Mouse (Mus musculus): ENCODE data around the gene Sdhc. TPM values are rescaled to one million over a fixed set of nuclear protein-coding genes. Genes with fewer than 3 reads are reported as not detected.

The Sdhc gene
- polyA plus RNA-seq, 1 experiment from 2014 or later, result 140 TPM

DNA sequence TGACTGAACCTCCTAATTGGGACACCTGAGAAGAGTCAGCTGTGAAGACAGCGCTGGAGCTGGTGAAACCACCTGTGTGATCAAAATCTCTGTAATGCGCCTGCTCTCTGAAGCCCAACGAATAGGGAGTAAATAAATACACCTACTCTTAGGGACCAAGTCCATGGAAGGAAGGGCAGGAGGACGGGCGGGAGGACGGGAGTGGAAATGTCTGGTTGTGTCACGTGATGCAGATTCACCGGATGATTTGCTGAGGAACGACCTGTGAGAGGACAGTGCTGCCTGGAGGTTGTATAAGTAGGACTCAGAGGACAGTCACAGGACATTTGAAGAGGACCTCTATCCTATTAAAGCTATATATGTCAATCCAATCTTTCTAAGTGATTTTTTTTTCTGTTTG lies 40.8 kb downstream of the Sdhc start:
- Histone ChIP-seq H3K36me3 (no peaks in the 10 kb centered on the region), H3K4me3 (no peak overlapping the region), H3K27ac (no peak overlapping the region), H3K9me3 (replicated peaks) (no peaks in the 10 kb centered on the region), H3K27me3 (replicated peaks) (no peaks in the 10 kb centered on the region), H3K4me1 (peaks cover 44% of the 10 kb centered on the region), H3K9ac (no peak overlapping the region), H3K4me2 (peak overlapping the region; percentile 27; the same call in 1 of the 2 replicates)
- no peak for ATAC-seq
- 39% methylated on average over 9 of the region's 9 CpGs for WGBS (ENCODE audit: insufficient replicate concordance)

DNA sequence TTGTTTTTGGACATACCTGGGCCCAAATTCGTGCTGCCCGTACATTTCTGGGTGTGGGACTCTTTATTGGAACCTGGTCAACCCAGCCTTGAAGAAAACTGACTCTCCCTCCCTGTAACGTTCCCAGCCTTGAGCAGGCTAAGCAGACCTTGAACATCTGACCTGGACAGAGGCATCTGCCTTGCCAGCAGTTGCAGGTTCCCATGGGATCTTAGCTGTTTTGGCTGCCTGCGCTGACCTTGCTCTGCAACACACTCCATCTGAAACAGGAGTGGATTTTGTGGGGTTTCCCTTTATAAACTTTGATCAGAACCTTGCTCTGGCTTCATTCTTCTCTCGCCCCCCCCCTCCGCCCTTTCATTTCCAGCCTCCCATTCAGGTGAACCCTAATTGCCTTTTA lies 45.2 kb downstream of the Sdhc start:
- Histone ChIP-seq H3K4me1 (peaks cover 36% of the 10 kb centered on the region), H3K9me3 (replicated peaks) (no peaks in the 10 kb centered on the region), H3K9ac (no peak overlapping the region), H3K4me3 (no peak overlapping the region), H3K27me3 (replicated peaks) (no peaks in the 10 kb centered on the region), H3K27ac (no peak overlapping the region), H3K36me3 (no peaks in the 10 kb centered on the region), H3K4me2 (no peak overlapping the region)
- WGBS (ENCODE audit: insufficient replicate concordance), result 73% methylated on average over 6 of the region's 6 CpGs
- no peak for ATAC-seq

DNA sequence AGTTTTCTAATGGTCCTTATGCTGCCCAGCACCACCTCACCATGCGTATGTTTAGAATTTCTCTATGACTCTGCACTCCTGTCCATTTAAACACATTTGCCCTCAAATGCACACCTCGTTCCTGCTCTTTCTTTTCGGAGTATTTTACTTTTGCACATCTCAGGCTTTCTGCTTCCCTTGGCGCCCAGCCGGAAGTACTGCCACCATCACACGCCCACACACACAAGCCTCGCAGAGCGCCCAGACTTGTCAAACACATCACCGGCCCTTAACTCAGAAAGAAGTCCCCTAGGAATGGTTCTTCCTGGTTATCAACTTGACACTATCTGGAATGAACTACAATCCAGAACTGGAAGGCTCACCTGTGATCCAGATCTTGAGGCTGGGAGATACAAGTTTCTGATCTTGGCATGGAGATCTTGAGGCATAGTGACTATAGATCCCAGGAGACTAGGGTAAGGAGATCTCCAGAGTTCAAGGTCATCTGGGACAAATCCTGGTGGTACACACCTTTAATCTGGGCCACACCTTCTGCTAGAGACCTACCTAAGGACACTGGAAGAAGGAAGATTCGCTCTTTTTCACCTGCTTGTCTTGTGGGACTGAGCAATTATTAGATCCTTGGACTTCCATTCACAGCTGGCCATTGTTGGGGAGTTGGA lies 47.1 kb downstream of the Sdhc start:
- H3K9me3 ChIP-seq (replicated peaks), result no peaks in the 10 kb centered on the region
- H3K4me2 ChIP-seq, result peak overlapping the region; percentile 91
- H3K4me3 ChIP-seq, result peak overlapping the region; percentile 75
- H3K36me3 ChIP-seq, result no peaks in the 10 kb centered on the region
- H3K9ac ChIP-seq, result peak overlapping the region; percentile 60; the same call in 1 of the 2 replicates
- no peaks in the 10 kb centered on the region for H3K27me3 ChIP-seq (replicated peaks)
- peak; percentile 19; the same call in 1 of the 2 replicates for ATAC-seq
- peak overlapping the region; percentile 58 for H3K27ac ChIP-seq
- H3K4me1 ChIP-seq, result peaks cover 32% of the 10 kb centered on the region
- WGBS (ENCODE audit: insufficient replicate concordance), result 7% methylated on average over 10 of the region's 10 CpGs

DNA sequence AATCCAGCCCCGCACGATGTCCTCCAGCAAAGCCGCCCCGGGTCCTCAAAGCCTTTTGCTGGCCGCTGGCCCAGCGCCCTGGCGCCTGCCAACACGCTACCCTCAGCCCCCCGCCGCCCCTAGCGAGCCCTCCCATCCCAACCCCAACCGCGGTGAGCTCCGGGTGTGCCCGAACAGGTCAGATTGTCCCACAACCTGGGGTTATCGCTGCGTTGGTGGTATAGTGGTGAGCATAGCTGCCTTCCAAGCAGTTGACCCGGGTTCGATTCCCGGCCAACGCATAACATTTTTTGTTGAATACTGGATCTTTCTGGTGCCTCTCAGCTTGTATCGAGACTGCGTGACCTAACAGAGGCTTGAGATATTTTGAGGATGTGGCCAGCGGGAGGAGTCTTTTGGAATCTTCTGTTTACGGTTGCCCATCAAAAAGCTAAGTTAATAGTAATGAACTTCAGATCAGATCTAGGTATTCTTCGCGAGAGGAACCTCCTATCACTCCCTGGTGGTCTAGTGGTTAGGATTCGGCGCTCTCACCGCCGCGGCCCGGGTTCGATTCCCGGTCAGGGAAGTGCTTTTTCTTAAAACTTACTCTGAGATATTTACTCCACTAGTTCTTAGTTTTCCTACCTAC lies 47.7 kb downstream of the Sdhc start:
- H3K9me3 ChIP-seq (replicated peaks), result no peaks in the 10 kb centered on the region
- peaks cover 38% of the 10 kb centered on the region for H3K4me1 ChIP-seq
- no peaks in the 10 kb centered on the region for H3K27me3 ChIP-seq (replicated peaks)
- H3K4me3 ChIP-seq, result peak overlapping the region; percentile 75
- WGBS (ENCODE audit: insufficient replicate concordance), result 0% methylated on average over 35 of the region's 35 CpGs
- peak overlapping the region; percentile 91 for H3K4me2 ChIP-seq
- peak overlapping the region; percentile 79 for H3K9ac ChIP-seq
- peak; percentile 85 for ATAC-seq
- no peaks in the 10 kb centered on the region for H3K36me3 ChIP-seq
- H3K27ac ChIP-seq, result peak overlapping the region; percentile 85

DNA sequence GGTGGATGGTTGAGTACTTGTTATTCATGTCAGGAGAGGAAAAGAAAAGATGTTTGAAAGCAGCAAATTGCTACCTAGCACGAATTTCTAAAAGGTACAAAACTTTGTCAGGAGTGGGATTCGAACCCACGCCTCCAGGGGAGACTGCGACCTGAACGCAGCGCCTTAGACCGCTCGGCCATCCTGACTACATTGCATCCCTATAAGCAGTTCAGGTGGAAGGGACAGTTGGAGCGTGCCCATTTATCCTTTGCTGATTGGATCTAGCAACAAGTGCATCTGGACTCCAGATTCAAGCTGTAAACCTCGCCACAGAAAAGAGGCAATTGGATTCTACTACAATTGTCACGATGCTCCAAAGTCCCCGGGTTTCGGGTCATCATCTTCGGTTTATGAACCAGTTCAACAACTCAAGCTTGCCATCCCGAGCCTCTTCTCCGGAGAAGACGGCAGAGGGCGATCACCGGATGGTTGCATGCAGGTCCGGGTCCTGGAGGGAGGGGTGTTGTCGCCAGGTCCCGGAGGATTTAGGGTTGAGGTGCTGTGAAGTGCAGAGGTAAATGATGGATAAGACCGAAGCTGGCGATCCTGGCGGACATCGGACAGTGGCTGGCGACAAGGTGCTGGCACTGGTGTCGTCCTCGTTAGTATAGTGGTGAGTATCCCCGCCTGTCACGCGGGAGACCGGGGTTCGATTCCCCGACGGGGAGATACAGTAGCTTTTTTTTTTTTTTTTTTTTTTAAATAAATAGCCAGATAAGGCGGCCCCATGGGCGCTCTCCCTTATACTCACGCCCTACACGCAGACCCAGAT lies 48.5 kb downstream of the Sdhc start:
- peak overlapping the region; percentile 91 for H3K4me2 ChIP-seq
- H3K4me3 ChIP-seq, result peak overlapping the region; percentile 75
- H3K9ac ChIP-seq, result peak overlapping the region; percentile 79
- H3K9me3 ChIP-seq (replicated peaks), result no peaks in the 10 kb centered on the region
- peaks cover 45% of the 10 kb centered on the region for H3K4me1 ChIP-seq
- no peaks in the 10 kb centered on the region for H3K27me3 ChIP-seq (replicated peaks)
- no peaks in the 10 kb centered on the region for H3K36me3 ChIP-seq
- ATAC-seq, result peak; percentile 79
- WGBS (ENCODE audit: insufficient replicate concordance), result under 1% methylated on average over 40 of the region's 40 CpGs
- H3K27ac ChIP-seq, result peak overlapping the region; percentile 85

DNA sequence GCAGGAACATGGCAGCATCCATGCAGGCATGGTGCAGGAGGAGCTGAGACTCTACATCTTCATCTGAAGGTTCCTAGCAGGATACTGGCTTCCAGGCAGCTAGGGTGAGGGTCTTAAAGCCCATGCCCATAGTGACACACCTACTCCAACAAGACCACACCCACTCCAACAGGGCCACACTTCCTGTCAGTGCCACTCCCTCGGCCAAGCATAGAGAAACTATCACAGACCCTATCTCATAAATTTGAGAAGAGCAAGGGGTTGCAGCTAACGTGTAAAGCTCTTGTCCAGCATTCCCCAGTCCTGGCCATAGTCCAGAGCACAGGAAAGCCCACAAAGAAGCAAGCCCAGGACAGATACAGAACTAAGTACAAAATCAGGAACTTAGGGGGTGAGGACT lies 49.4 kb downstream of the Sdhc start:
- WGBS (ENCODE audit: insufficient replicate concordance), result 21% methylated on average over 2 of the region's 2 CpGs
- Histone ChIP-seq H3K9me3 (replicated peaks) (no peaks in the 10 kb centered on the region), H3K4me2 (peak overlapping the region; percentile 91), H3K9ac (no peak overlapping the region; the same call in 1 of the 2 replicates), H3K27me3 (replicated peaks) (no peaks in the 10 kb centered on the region), H3K27ac (no peak overlapping the region), H3K4me1 (peaks cover 54% of the 10 kb centered on the region), H3K36me3 (no peaks in the 10 kb centered on the region), H3K4me3 (0 out of 2 replicates have a peak overlapping the region, but pooled peaks have one; percentile 75)
- no peak for ATAC-seq

DNA sequence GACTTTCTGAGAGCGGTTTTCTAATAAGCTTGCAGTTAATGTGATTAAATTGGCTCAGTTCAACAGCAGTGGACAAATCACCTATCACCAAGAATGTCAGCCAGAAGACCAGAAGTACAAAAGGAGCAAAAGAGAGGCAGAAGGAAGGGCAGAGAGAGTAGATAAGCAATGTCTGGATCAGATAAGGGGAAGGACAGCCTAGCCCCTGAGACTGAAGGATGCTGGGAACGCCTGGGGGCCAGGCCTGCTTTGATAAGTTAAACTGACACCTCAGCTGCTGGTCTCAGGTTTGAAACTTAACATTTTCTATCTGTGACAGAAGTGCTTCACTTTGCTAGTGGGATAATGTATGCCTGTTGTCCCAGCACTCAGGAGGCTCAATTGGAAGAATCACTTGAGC lies 52.8 kb downstream of the Sdhc start:
- peak; percentile 42 for ATAC-seq
- H3K4me2 ChIP-seq, result peak overlapping the region; percentile 36

DNA sequence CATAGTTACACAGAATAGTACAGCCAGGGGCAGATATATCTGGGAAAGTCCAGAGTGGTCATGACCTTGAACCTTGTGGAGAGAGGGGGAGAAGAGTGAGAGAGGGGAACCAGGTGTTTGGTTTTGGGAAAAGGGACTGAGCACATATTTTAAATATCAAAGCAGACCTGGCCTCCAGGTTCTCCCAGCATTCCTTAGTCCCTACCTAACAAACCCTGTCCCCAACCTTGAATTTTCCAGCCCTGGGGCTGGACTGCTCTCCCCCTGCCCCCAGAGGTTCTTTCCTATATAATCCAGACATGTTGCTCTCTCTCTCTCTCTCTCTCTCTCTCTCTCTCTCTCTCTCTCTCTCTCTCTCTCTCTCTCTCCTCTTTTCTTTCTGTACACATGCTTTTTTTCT lies 53.3 kb downstream of the Sdhc start:
- H3K36me3 ChIP-seq, result no peaks in the 10 kb centered on the region
- no peaks in the 10 kb centered on the region for H3K9me3 ChIP-seq (replicated peaks)
- H3K4me1 ChIP-seq, result peaks cover 58% of the 10 kb centered on the region
- peak overlapping the region; percentile 36 for H3K4me2 ChIP-seq
- H3K27ac ChIP-seq, result 0 out of 2 replicates have a peak overlapping the region, but pooled peaks have one; percentile 51
- peak overlapping the region; percentile 31; the same call in 1 of the 2 replicates for H3K9ac ChIP-seq
- H3K27me3 ChIP-seq (replicated peaks), result 0 out of 2 replicates have a peak, but pooled peaks cover 7% of the 10 kb centered on the region
- no peak overlapping the region for H3K4me3 ChIP-seq
- no peak for ATAC-seq

More for the DNA sequence above, 52.8 kb downstream of the Sdhc start:
- 16% methylated on average over 2 of the region's 2 CpGs for WGBS (ENCODE audit: insufficient replicate concordance)
- H3K9ac ChIP-seq, result peak overlapping the region; percentile 31; the same call in 1 of the 2 replicates
- H3K4me3 ChIP-seq, result no peak overlapping the region
- peak overlapping the region; percentile 51; the same call in 1 of the 2 replicates for H3K27ac ChIP-seq
- H3K9me3 ChIP-seq (replicated peaks), result no peaks in the 10 kb centered on the region
- no peaks in the 10 kb centered on the region for H3K36me3 ChIP-seq
- peaks cover 58% of the 10 kb centered on the region for H3K4me1 ChIP-seq
- H3K27me3 ChIP-seq (replicated peaks), result 0 out of 2 replicates have a peak, but pooled peaks cover 2% of the 10 kb centered on the region

DNA sequence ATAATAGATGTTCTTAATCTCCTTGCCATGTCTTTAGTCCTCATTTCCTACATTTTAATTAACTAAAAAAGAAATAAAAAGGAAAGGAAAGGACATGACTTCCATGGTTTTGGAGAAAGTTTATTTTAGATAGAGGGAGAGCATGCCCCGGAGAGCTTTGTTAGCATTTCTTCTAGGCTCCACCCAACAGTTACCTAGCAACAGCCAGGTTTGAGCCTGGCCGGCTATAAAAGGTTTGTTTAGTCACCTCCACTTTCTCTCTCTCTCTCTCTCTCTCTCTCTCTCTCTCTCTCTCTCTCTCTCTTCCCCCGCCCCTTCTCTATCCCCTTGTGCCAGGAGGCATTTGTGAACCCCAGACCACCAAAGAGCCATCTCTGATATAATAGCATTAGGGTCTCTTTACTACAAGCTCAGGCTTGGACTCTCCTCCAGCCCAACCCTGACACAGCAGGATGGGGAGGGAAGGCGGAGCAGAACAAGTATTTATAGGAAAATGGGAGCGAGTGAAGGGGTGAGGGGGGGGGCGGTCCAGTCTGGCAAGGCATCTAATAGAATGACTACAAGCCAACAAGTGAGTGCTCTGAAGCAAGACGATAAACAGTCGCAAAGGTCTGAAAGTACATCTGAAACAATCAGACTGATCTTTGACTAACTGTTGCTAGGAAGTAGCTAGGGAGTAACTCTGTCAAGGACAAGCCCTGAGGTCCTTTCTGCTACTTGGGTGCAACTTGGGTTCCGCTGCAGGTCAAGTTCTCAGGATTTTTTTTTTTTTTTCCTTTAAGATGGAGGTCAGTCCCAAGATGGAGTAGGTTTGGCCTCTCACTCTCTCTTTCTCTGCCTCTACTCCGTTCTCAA lies 54.1 kb downstream of the Sdhc start:
- H3K9me3 ChIP-seq (replicated peaks), result no peaks in the 10 kb centered on the region
- ATAC-seq, result no peak
- no peak overlapping the region for H3K9ac ChIP-seq
- no peaks in the 10 kb centered on the region for H3K36me3 ChIP-seq
- peak overlapping the region; percentile 43 for H3K4me2 ChIP-seq
- H3K27ac ChIP-seq, result 0 out of 2 replicates have a peak overlapping the region, but pooled peaks have one; percentile 20
- H3K27me3 ChIP-seq (replicated peaks), result 0 out of 2 replicates have a peak, but pooled peaks cover 9% of the 10 kb centered on the region
- H3K4me1 ChIP-seq, result peaks cover 55% of the 10 kb centered on the region
- 30% methylated on average over 10 of the region's 10 CpGs for WGBS (ENCODE audit: insufficient replicate concordance)
- H3K4me3 ChIP-seq, result no peak overlapping the region

DNA sequence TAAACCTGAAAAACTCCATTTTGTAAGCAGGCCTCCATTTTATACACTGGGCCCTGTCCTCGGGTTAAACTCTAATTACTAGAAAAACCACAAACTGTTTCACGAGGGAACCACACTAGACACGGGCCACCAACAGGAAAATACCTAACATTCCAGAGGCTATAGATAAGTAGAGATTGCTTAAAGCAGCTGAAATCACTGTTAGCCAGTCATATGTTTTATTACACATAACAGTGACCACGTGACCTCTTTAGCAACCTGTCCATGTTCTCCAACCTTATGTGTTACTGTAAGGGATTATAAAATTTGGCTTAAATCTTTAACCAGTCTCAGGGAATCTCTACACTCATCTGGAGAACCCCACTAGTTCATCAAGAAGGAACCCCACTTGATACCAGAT lies 56.0 kb downstream of the Sdhc start:
- Histone ChIP-seq H3K9ac (no peak overlapping the region), H3K27ac (no peak overlapping the region), H3K27me3 (replicated peaks) (0 out of 2 replicates have a peak, but pooled peaks cover 9% of the 10 kb centered on the region), H3K4me2 (no peak overlapping the region), H3K4me3 (no peak overlapping the region), H3K4me1 (peaks cover 40% of the 10 kb centered on the region), H3K36me3 (no peaks in the 10 kb centered on the region), H3K9me3 (replicated peaks) (no peaks in the 10 kb centered on the region)
- no peak for ATAC-seq
- WGBS (ENCODE audit: insufficient replicate concordance), result 30% methylated on average over 4 of the region's 4 CpGs

DNA sequence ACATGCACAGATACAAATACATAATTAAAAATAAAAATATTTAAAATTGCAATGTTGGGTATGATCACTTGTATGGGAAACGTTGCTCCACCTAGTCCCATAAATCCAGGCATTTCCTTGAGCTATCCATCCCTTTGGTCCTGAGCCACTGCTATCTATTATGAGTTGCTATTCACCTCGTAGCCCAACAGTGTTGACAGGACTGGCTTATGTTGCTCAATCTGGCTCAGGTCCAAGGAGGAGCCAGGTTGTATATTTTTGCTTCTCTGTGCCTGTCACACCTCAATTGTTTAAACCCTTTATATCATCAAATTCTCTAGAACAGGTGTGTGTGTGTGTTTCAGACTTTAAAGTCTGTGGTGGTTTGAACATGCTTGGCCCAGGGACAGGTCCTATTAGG lies 59.6 kb downstream of the Sdhc start:
- no peak overlapping the region for H3K27ac ChIP-seq
- ATAC-seq, result no peak
- 60% methylated on average over 2 of the region's 2 CpGs for WGBS (ENCODE audit: insufficient replicate concordance)

More for the DNA sequence above, 59.6 kb downstream of the Sdhc start:
- H3K4me2 ChIP-seq, result no peak overlapping the region
- peaks cover 25% of the 10 kb centered on the region for H3K27me3 ChIP-seq (replicated peaks)
- H3K9me3 ChIP-seq (replicated peaks), result no peaks in the 10 kb centered on the region
- H3K4me3 ChIP-seq, result no peak overlapping the region
- H3K36me3 ChIP-seq, result no peaks in the 10 kb centered on the region
- H3K9ac ChIP-seq, result no peak overlapping the region
- peaks cover 32% of the 10 kb centered on the region for H3K4me1 ChIP-seq
